Comparison of ENCODE assay signal across 25 mouse cellular contexts in the genomic region with DNA sequence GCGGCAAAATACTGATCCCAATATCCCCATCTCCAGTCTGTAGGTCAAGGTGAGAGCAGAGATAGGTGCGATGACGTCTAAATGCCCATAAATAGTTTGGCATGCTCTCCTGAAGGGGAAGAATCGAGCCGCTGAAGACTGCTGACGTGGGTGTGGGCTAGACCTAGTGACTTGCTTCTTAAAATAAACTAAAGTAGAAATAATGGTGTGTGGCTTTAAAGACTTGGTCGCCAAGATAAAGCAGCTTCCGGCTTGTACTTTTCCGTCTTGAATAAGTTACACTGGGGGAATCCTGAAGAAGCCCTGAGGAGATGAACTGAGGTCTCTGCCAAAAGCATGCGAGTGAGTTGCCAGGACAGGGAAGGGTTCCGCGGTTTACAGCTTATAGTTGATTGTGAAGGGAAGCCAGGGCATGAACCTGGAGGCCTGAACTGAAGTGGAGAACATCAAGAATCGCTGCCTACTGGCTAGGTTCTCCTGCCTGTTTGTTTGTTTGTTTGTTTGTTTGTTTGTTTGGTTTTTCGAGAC. TPM values are rescaled to one million over a fixed set of nuclear protein-coding genes. Genes with fewer than 3 reads are reported as not detected.
DNase-seq lines count a peak whose midpoint lies in the region; ATAC-seq and TF ChIP-seq lines count a peak whose summit lies in the region.
"Had no signal": no experiment of that assay in that cellular context is flagged by ENCODE, and none has a peak within 500 bp of the region (broad histone marks: within the 10 kb centered on the region; RNA-seq: fewer than 3 reads in every experiment).

No protein-coding gene starts in this region.

- no peak overlapping the region for H3K4me3 ChIP-seq in kidney, adult 2 months (ENCODE audit: insufficient read depth, low read depth, low read length)
- H3K4me3 ChIP-seq: embryonic facial prominence, embryonic 12.5 days; forebrain, embryonic 13.5 days; gastrocnemius, adult 2 months; hindbrain, embryonic 13.5 days had no signal

- peak; percentile 9 for DNase-seq in gastrocnemius, adult 18-20 months (ENCODE audit: low spot score)
- DNase-seq in gastrocnemius, postnatal 10 days, result no peak
- DNase-seq in kidney, adult 2 months, result peak; percentile 25
- no peak for DNase-seq in kidney, postnatal 36 days
- peak; percentile 27 for DNase-seq in urinary bladder, postnatal 14 days (ENCODE audit: low spot score)
- no peak for DNase-seq in urinary bladder, adult 2 months (ENCODE audit: low spot score)
- DNase-seq: adrenal gland, adult 2 months; adrenal gland, postnatal 36 days; cerebellum, adult 11 months; cerebellum, adult 8-10 months; cerebellum, postnatal 14 days; forebrain, postnatal 0 days; gastrocnemius, adult 2 months; gastrocnemius, postnatal 36 days; kidney, adult 11 months had no signal

- TF ChIP-seq CTCF in kidney, adult 2 months (conservative IDR thresholded peaks at IDR 0.05; ENCODE audit: insufficient read depth, insufficient read length, low read depth, low read length), result no peak

- no peaks in the 10 kb centered on the region for H3K36me3 ChIP-seq in kidney, adult 2 months (ENCODE audit: control insufficient read depth, insufficient read depth, low read length)
- H3K36me3 ChIP-seq: embryonic facial prominence, embryonic 12.5 days; hindbrain, embryonic 13.5 days had no signal

- 75% methylated on average over 14 of the region's 14 CpGs for WGBS in kidney, adult 2 months

- no peaks in the 10 kb centered on the region for H3K4me1 ChIP-seq in kidney, adult 2 months (ENCODE audit: control insufficient read depth, insufficient read depth, low read length)
- H3K4me1 ChIP-seq: embryonic facial prominence, embryonic 12.5 days; hindbrain, embryonic 13.5 days had no signal

- no peak for TF ChIP-seq POLR2A in kidney, adult 2 months (IDR thresholded peaks at IDR 0.05; ENCODE audit: low read depth, low read length)

- no peak for ATAC-seq in cerebellum, adult (ENCODE audit: insufficient number of reproducible peaks, low FRiP score, low TSS enrichment)
- no peak for ATAC-seq in erythroblast, adult 5-6 weeks (replicated peaks; ENCODE audit: low FRiP score, poor library complexity, severe bottlenecking)
- ATAC-seq: activated CD4-positive, CD25-positive, alpha-beta regulatory T cell, adult 4 months; forebrain, embryonic 13.5 days; forebrain, postnatal 0 days; hindbrain, postnatal 0 days; Patski had no signal

- no peak overlapping the region for H3K27ac ChIP-seq in kidney, adult 2 months (ENCODE audit: insufficient read depth, low read depth, low read length)
- H3K27ac ChIP-seq: embryonic facial prominence, embryonic 12.5 days; forebrain, embryonic 13.5 days; gastrocnemius, adult 2 months; hindbrain, embryonic 13.5 days; hindbrain, postnatal 0 days had no signal

- no peaks in the 10 kb centered on the region for H3K27me3 ChIP-seq in kidney, adult 2 months (replicated peaks; ENCODE audit: control insufficient read depth, insufficient read depth, low read length)
- H3K27me3 ChIP-seq: embryonic facial prominence, embryonic 12.5 days; forebrain, embryonic 13.5 days; hindbrain, embryonic 13.5 days; Patski had no signal

RNA-seq across cellular contexts. Expression of a gene that starts 12.4 kb away (rescaled TPM):
- under 1 TPM; 0.59 to 0.82 TPM for total RNA-seq in gastrocnemius, adult 18-20 months (2021)
- 1 to 10 TPM; 2.9 to 4.7 TPM for total RNA-seq in gastrocnemius, postnatal 10 days (2021)
- polyA plus RNA-seq in kidney, adult 2 months (2012; rRNA removed), result 4.9 and 5.4 TPM in 2 replicates
- polyA plus RNA-seq in urinary bladder, adult 2 months (2012; rRNA removed), result 18.7 and 21.0 TPM in 2 replicates
- total RNA-seq in erythroblast, adult 5-6 weeks (2015; ENCODE audit: low replicate concordance), result 2.3 TPM in 1 of 2 replicates, not detected in the other
- 1.5 and 1.7 TPM in 2 replicates for total RNA-seq in erythroblast, adult 5-6 weeks (2017; ENCODE audit: low replicate concordance)

RNA-seq across cellular contexts. Expression of a gene that starts 50.4 kb away (rescaled TPM):
- not detected for total RNA-seq in gastrocnemius, adult 18-20 months (2021)
- total RNA-seq in gastrocnemius, postnatal 10 days (2021), result not detected
- 0.58 and 0.64 TPM in 2 replicates for polyA plus RNA-seq in kidney, adult 2 months (2012; rRNA removed)
- polyA plus RNA-seq in urinary bladder, adult 2 months (2012; rRNA removed), result 1.8 and 3.0 TPM in 2 replicates
- total RNA-seq in erythroblast, adult 5-6 weeks (2015; ENCODE audit: low replicate concordance), result not detected in 2 replicates
- total RNA-seq in erythroblast, adult 5-6 weeks (2017; ENCODE audit: low replicate concordance), result not detected in 2 replicates
- total RNA-seq: gastrocnemius, adult 2 months; gastrocnemius, postnatal 36 days; hematopoietic stem cell, adult 5-6 weeks had no signal
- polyA plus RNA-seq: activated CD4-positive, CD25-positive, alpha-beta regulatory T cell, adult 4 months; adrenal gland, adult 2 months; C2C12 had no signal

RNA-seq across cellular contexts. Expression of a gene that starts 54.8 kb away (rescaled TPM):
- total RNA-seq in gastrocnemius, adult 18-20 months (2021), result 10 to 100 TPM; 24.9 to 30.2 TPM
- total RNA-seq in gastrocnemius, postnatal 10 days (2021), result 10 to 100 TPM; 24.2 to 25.4 TPM
- polyA plus RNA-seq in kidney, adult 2 months (2012; rRNA removed), result 21.6 and 32.1 TPM in 2 replicates
- polyA plus RNA-seq in urinary bladder, adult 2 months (2012; rRNA removed), result 45.4 and 52.6 TPM in 2 replicates
- 6.9 and 14.8 TPM in 2 replicates for total RNA-seq in erythroblast, adult 5-6 weeks (2015; ENCODE audit: low replicate concordance)
- total RNA-seq in erythroblast, adult 5-6 weeks (2017; ENCODE audit: low replicate concordance), result 4.9 and 19.1 TPM in 2 replicates

RNA-seq across cellular contexts. Expression of a gene that starts 55.1 kb away (rescaled TPM):
- 10 to 100 TPM; 34.6 to 45.1 TPM for total RNA-seq in gastrocnemius, adult 18-20 months (2021)
- 10 to 100 TPM; 96.7 to 98.5 TPM for total RNA-seq in gastrocnemius, postnatal 10 days (2021)
- 30.8 and 36.7 TPM in 2 replicates for polyA plus RNA-seq in kidney, adult 2 months (2012; rRNA removed)
- polyA plus RNA-seq in urinary bladder, adult 2 months (2012; rRNA removed), result 65.1 and 72.2 TPM in 2 replicates
- total RNA-seq in erythroblast, adult 5-6 weeks (2015; ENCODE audit: low replicate concordance), result 60.2 and 64.6 TPM in 2 replicates
- 61.6 and 122 TPM in 2 replicates for total RNA-seq in erythroblast, adult 5-6 weeks (2017; ENCODE audit: low replicate concordance)

Comparison
In these comparisons a context has a peak if more than half of its experiments do, and no peak if none do; other contexts are left out.
1. DNase-seq: peak in gastrocnemius, adult 18-20 months (single experiment), kidney, adult 2 months (single experiment) and urinary bladder, postnatal 14 days (single experiment); none in gastrocnemius, postnatal 10 days (single experiment), kidney, postnatal 36 days (0 of 2) and urinary bladder, adult 2 months (single experiment).